ENCODE assay signal across 8 mouse cellular contexts in the genomic region with DNA sequence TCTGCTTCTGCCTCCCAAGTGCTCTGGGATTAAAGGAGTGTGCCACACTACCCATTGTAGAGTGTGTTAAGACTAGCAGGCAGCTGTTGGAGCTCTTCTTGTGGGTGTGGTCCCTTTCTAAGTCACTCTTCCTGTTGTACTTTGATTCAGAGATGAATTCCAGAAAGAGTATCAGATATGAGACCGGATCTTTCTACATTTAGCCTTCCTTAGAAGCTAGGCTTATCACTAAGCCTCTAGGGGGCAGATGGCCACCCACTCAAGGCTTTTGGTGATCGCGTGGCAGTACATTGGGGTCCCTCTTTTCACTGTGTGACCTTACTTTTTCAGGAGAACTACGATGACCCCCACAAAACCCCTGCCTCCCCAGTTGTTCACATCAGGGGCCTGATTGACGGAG. TPM values are rescaled to one million over a fixed set of nuclear protein-coding genes. Genes with fewer than 3 reads are reported as not detected.
DNase-seq lines count a peak whose midpoint lies in the region; ATAC-seq and TF ChIP-seq lines count a peak whose summit lies in the region.

No protein-coding gene starts in this region.

- no peak for DNase-seq in neural tube, embryonic 11.5 days (ENCODE audit: low spot score)
- DNase-seq in neural tube, embryonic 10.5 days (ENCODE audit: extremely low spot score, low spot score) = no peak
- no peak for DNase-seq in liver, embryonic 13.5 days
- peak; percentile 14 for DNase-seq in stomach, postnatal 0 days (ENCODE audit: low spot score)
- no peak for DNase-seq in urinary bladder, adult 2 months (ENCODE audit: low spot score)
- DNase-seq in adrenal gland, adult 8-10 months = no peak
- no peak for DNase-seq in cerebellum, adult 11-12 months

- peak overlapping the region; percentile 82 for H3K4me3 ChIP-seq in neural tube, embryonic 11.5 days (ENCODE audit: low read depth, low read length)
- H3K4me3 ChIP-seq in heart, embryonic 12.5 days = peak overlapping the region; percentile 92
- peak overlapping the region; percentile 86 for H3K4me3 ChIP-seq in liver, embryonic 13.5 days (replicated peaks)
- H3K4me3 ChIP-seq in stomach, postnatal 0 days (ENCODE audit: low read depth, low read length) = no peak overlapping the region; the same call in 1 of the 2 replicates

- no peak overlapping the region for H3K27ac ChIP-seq in neural tube, embryonic 11.5 days (ENCODE audit: low read depth, low read length)
- peak overlapping the region; percentile 28; the same call in 1 of the 2 replicates for H3K27ac ChIP-seq in heart, embryonic 12.5 days (ENCODE audit: poor library complexity, severe bottlenecking)
- peak overlapping the region; percentile 95 for H3K27ac ChIP-seq in liver, embryonic 13.5 days
- H3K27ac ChIP-seq in stomach, postnatal 0 days (replicated peaks) = no peak overlapping the region; the same call in 1 of the 2 replicates

- H3K36me3 ChIP-seq in neural tube, embryonic 11.5 days (ENCODE audit: control insufficient read depth, insufficient read depth, low read length) = peaks cover 39% of the 10 kb centered on the region
- peaks cover 60% of the 10 kb centered on the region for H3K36me3 ChIP-seq in heart, embryonic 12.5 days
- H3K36me3 ChIP-seq in liver, embryonic 13.5 days = peaks cover 64% of the 10 kb centered on the region
- H3K36me3 ChIP-seq in stomach, postnatal 0 days (ENCODE audit: control insufficient read depth, insufficient read depth, low read length) = peaks cover 45% of the 10 kb centered on the region

- WGBS in neural tube, embryonic 11.5 days = 92% methylated on average over 5 of the region's 5 CpGs
- WGBS in heart, embryonic 12.5 days = 63% methylated on average over 5 of the region's 5 CpGs
- 68% methylated on average over 5 of the region's 5 CpGs for WGBS in liver, embryonic 13.5 days (ENCODE audit: insufficient replicate concordance)
- WGBS in stomach, postnatal 0 days = 52% methylated on average over 5 of the region's 5 CpGs

- H3K4me2 ChIP-seq in neural tube, embryonic 11.5 days (ENCODE audit: low read depth) = peak overlapping the region; percentile 77
- peak overlapping the region; percentile 83 for H3K4me2 ChIP-seq in heart, embryonic 12.5 days
- peak overlapping the region; percentile 89 for H3K4me2 ChIP-seq in liver, embryonic 13.5 days
- peak overlapping the region; percentile 80 for H3K4me2 ChIP-seq in stomach, postnatal 0 days (replicated peaks; ENCODE audit: low read depth)

- peaks cover 25% of the 10 kb centered on the region for H3K4me1 ChIP-seq in neural tube, embryonic 11.5 days (ENCODE audit: control insufficient read depth, insufficient read depth, low read length)
- H3K4me1 ChIP-seq in heart, embryonic 12.5 days (replicated peaks) = peaks cover 63% of the 10 kb centered on the region
- H3K4me1 ChIP-seq in liver, embryonic 13.5 days (replicated peaks) = peaks cover 69% of the 10 kb centered on the region
- peaks cover 10% of the 10 kb centered on the region for H3K4me1 ChIP-seq in stomach, postnatal 0 days (replicated peaks; ENCODE audit: control insufficient read depth, insufficient read depth)

- ATAC-seq in neural tube, embryonic 11.5 days (ENCODE audit: insufficient read depth, low FRiP score, low TSS enrichment) = no peak
- ATAC-seq in heart, embryonic 12.5 days (ENCODE audit: insufficient number of reproducible peaks, low FRiP score) = no peak
- no peak for ATAC-seq in liver, embryonic 13.5 days (ENCODE audit: low read depth)
- ATAC-seq in stomach, postnatal 0 days (ENCODE audit: low FRiP score, low TSS enrichment) = no peak

- no peak overlapping the region; the same call in 1 of the 2 replicates for H3K9ac ChIP-seq in neural tube, embryonic 11.5 days (ENCODE audit: low read length)
- H3K9ac ChIP-seq in heart, embryonic 12.5 days = peak overlapping the region; percentile 99
- peak overlapping the region; percentile 86 for H3K9ac ChIP-seq in liver, embryonic 13.5 days
- 0 out of 2 replicates have a peak overlapping the region, but pooled peaks have one; percentile 4 for H3K9ac ChIP-seq in stomach, postnatal 0 days (ENCODE audit: low read length)

- no peak for TF ChIP-seq EP300 in stomach, postnatal 0 days (optimal IDR thresholded peaks at IDR 0.05)

- TF ChIP-seq CTCF in stomach, postnatal 0 days (IDR thresholded peaks at IDR 0.05; ENCODE audit: low read depth) = peak; percentile 57

- H3K27me3 ChIP-seq in neural tube, embryonic 11.5 days (ENCODE audit: control insufficient read depth, insufficient read depth, low read length) = no peaks in the 10 kb centered on the region
- H3K27me3 ChIP-seq in heart, embryonic 12.5 days (replicated peaks) = no peaks in the 10 kb centered on the region
- no peaks in the 10 kb centered on the region for H3K27me3 ChIP-seq in liver, embryonic 13.5 days
- H3K27me3 ChIP-seq in stomach, postnatal 0 days (ENCODE audit: control insufficient read depth, insufficient read depth, low read length) = no peaks in the 10 kb centered on the region

- no peaks in the 10 kb centered on the region for H3K9me3 ChIP-seq in neural tube, embryonic 11.5 days (ENCODE audit: control insufficient read depth, low read length)
- H3K9me3 ChIP-seq in heart, embryonic 12.5 days (replicated peaks) = no peaks in the 10 kb centered on the region
- no peaks in the 10 kb centered on the region for H3K9me3 ChIP-seq in liver, embryonic 13.5 days (replicated peaks)
- no peaks in the 10 kb centered on the region for H3K9me3 ChIP-seq in stomach, postnatal 0 days (ENCODE audit: control insufficient read depth, low read length)

RNA-seq across cellular contexts. Expression of a gene that starts 4.6 kb away (rescaled TPM):
- 320 and 326 TPM in 2 replicates for polyA plus RNA-seq in neural tube, embryonic 11.5 days (2014; fragmentation: Nextera tagmentation; extraction: Ambion mirVana)
- polyA plus RNA-seq in heart, embryonic 12.5 days (2016; fragmentation: Nextera tagmentation; extraction: Ambion mirVana) = 218 and 232 TPM in 2 replicates
- 130 and 154 TPM in 2 replicates for polyA plus RNA-seq in liver, embryonic 13.5 days (2015; fragmentation: Nextera tagmentation; extraction: Ambion mirVana)
- 153 and 156 TPM in 2 replicates for polyA plus RNA-seq in stomach, postnatal 0 days (2015; fragmentation: Nextera tagmentation; extraction: Ambion mirVana)
- polyA plus RNA-seq in urinary bladder, adult 2 months (2012; rRNA removed) = 325 and 346 TPM in 2 replicates
- 100 to 1,000 TPM; 331 to 473 (median 439) TPM for total RNA-seq in adrenal gland, adult 8-10 months (2022)

RNA-seq across cellular contexts. Expression of a gene that starts 12.1 kb away (rescaled TPM):
- 88.7 and 90.9 TPM in 2 replicates for polyA plus RNA-seq in neural tube, embryonic 11.5 days (2014; fragmentation: Nextera tagmentation; extraction: Ambion mirVana)
- polyA plus RNA-seq in heart, embryonic 12.5 days (2016; fragmentation: Nextera tagmentation; extraction: Ambion mirVana) = 137 and 142 TPM in 2 replicates
- polyA plus RNA-seq in liver, embryonic 13.5 days (2015; fragmentation: Nextera tagmentation; extraction: Ambion mirVana) = 74.5 and 77.7 TPM in 2 replicates
- 426 and 435 TPM in 2 replicates for polyA plus RNA-seq in stomach, postnatal 0 days (2015; fragmentation: Nextera tagmentation; extraction: Ambion mirVana)
- 246 and 303 TPM in 2 replicates for polyA plus RNA-seq in urinary bladder, adult 2 months (2012; rRNA removed)
- 100 to 1,000 TPM; 402 to 476 (median 431) TPM for total RNA-seq in adrenal gland, adult 8-10 months (2022)

RNA-seq across cellular contexts. Expression of a gene that starts 20.7 kb away (rescaled TPM):
- polyA plus RNA-seq in neural tube, embryonic 11.5 days (2014; fragmentation: Nextera tagmentation; extraction: Ambion mirVana) = 1.5 and 1.8 TPM in 2 replicates
- 4.2 and 4.4 TPM in 2 replicates for polyA plus RNA-seq in heart, embryonic 12.5 days (2016; fragmentation: Nextera tagmentation; extraction: Ambion mirVana)
- polyA plus RNA-seq in liver, embryonic 13.5 days (2015; fragmentation: Nextera tagmentation; extraction: Ambion mirVana) = 1.6 and 3.1 TPM in 2 replicates
- polyA plus RNA-seq in stomach, postnatal 0 days (2015; fragmentation: Nextera tagmentation; extraction: Ambion mirVana) = 469 and 489 TPM in 2 replicates
- polyA plus RNA-seq in urinary bladder, adult 2 months (2012; rRNA removed) = 29.4 and 39.9 TPM in 2 replicates
- 10 to 100 TPM in 2 of 4 experiments, 1 to 10 TPM in 2; 6.6 to 34.6 (median 18.8) TPM for total RNA-seq in adrenal gland, adult 8-10 months (2022)

RNA-seq across cellular contexts. Expression of a gene that starts 24.2 kb away (rescaled TPM):
- polyA plus RNA-seq in neural tube, embryonic 11.5 days (2014; fragmentation: Nextera tagmentation; extraction: Ambion mirVana) = 2.6 and 2.8 TPM in 2 replicates
- 2.7 and 2.8 TPM in 2 replicates for polyA plus RNA-seq in heart, embryonic 12.5 days (2016; fragmentation: Nextera tagmentation; extraction: Ambion mirVana)
- polyA plus RNA-seq in liver, embryonic 13.5 days (2015; fragmentation: Nextera tagmentation; extraction: Ambion mirVana) = 10.8 and 12.0 TPM in 2 replicates
- polyA plus RNA-seq in stomach, postnatal 0 days (2015; fragmentation: Nextera tagmentation; extraction: Ambion mirVana) = 2.1 and 2.6 TPM in 2 replicates
- polyA plus RNA-seq in urinary bladder, adult 2 months (2012; rRNA removed) = 2.6 and 4.1 TPM in 2 replicates
- total RNA-seq in adrenal gland, adult 8-10 months (2022) = 1 to 10 TPM; 1.9 to 4.4 (median 2.8) TPM

RNA-seq across cellular contexts. Expression of a gene that starts 45.6 kb away (rescaled TPM):
- polyA plus RNA-seq in neural tube, embryonic 11.5 days (2014; fragmentation: Nextera tagmentation; extraction: Ambion mirVana) = 49.7 and 57.3 TPM in 2 replicates
- polyA plus RNA-seq in heart, embryonic 12.5 days (2016; fragmentation: Nextera tagmentation; extraction: Ambion mirVana) = 30.0 and 32.1 TPM in 2 replicates
- polyA plus RNA-seq in liver, embryonic 13.5 days (2015; fragmentation: Nextera tagmentation; extraction: Ambion mirVana) = 37.0 and 37.1 TPM in 2 replicates
- 31.2 and 33.0 TPM in 2 replicates for polyA plus RNA-seq in stomach, postnatal 0 days (2015; fragmentation: Nextera tagmentation; extraction: Ambion mirVana)
- polyA plus RNA-seq in urinary bladder, adult 2 months (2012; rRNA removed) = 16.4 and 18.6 TPM in 2 replicates
- total RNA-seq in adrenal gland, adult 8-10 months (2022) = 10 to 100 TPM; 32.0 to 52.2 (median 39.6) TPM

Comparison
In these comparisons a context has a peak if more than half of its experiments do, and no peak if none do; other contexts are left out.
1. H3K27ac ChIP-seq: peak in heart, embryonic 12.5 days (single experiment) and liver, embryonic 13.5 days (single experiment); none in neural tube, embryonic 11.5 days (single experiment) and stomach, postnatal 0 days (single experiment).
2. RNA of a gene that starts 20.7 kb away (polyA plus RNA-seq): 469 to 489 TPM in stomach, postnatal 0 days; 29.4 to 39.9 TPM in urinary bladder, adult 2 months, 4.2 to 4.4 TPM in heart, embryonic 12.5 days, 1.5 to 1.8 TPM in neural tube, embryonic 11.5 days and 1.6 to 3.1 TPM in liver, embryonic 13.5 days; every median in the first group is over 10 times any median in the second.
3. Peak in every context shown above with its lines, with median percentiles within 50 percentile points of each other: H3K4me2 ChIP-seq.